Mouse (Mus musculus) embryo, embryonic 11 days (tissue): ENCODE results near the gene Larp4b.
"Not testable (repeated sequence)": the region's sequence is repeated elsewhere in the genome, so short reads cannot be mapped to it uniquely, and the experiment has no call there.

Source experiments
- DNase-seq: peaks from one replicate; pipeline ENCODE4 v3.0.0-alpha.2; 2015

Gene Larp4b

DNA sequence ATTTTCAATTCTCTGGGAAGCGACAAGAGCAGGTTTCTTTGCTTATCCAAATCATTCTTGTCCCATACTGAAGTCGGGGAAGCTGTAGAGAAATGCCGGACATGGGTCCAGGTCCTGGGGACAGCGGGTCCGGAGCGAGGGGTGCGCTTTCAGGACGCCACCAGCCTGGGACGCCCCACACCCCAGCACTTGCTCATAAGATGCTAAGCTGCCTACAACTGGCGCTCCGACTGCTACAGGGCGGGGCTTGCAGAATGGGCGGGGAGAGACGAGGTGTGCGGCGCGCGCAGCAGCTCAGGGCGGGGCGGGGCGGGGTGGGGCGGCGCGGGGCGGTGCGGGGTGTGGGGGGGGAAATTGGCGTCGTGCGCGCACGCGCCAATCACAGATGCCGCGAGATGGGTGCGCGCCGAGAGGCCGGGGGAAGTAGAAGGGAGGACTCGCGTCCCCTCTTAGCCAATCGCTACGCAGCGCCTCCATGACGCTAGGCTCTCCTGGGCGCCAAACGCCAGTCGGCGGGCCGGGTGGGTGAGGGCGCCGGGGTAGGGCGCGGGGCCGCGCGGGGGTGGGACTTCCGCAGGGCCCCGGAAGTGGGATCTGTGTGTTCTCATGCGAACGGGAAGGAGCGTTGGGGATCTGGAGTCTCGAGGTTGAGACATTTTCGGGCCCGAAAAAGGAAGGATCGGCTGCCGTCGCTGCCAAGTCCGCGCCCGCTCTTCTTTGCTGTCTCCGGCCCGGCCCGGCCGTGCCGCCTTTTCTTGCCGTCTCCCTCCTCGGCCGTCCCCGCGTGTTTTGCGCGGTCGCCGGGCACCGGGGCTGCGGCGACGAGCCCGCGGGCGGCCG, at the start of gene Larp4b:
Gene Larp4b, plus strand, starts transcription at position 566 of the 840 bp plus-strand sequence.
- peak; percentile 99 for DNase-seq

DNA sequence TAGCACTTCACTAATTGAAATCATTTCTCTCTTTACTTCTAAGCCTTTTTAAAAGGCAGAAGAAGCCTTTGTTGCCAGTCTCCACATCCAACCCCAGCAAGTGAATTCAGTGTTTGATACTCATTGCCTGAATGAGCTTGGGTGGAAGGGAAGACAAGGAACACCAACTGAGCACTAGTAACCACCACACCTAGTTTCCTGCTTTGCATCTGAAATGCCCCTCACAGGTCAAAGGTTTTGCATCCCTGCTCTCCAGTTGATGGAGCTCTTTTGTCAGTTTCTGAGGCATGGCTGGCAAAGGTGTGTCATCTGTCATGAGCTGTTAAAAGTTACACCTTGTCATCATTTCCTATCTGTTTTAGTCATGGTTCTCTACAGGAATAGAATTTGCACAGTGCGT, 49.0 kb upstream of the Larp4b start:
- no peak for DNase-seq

DNA sequence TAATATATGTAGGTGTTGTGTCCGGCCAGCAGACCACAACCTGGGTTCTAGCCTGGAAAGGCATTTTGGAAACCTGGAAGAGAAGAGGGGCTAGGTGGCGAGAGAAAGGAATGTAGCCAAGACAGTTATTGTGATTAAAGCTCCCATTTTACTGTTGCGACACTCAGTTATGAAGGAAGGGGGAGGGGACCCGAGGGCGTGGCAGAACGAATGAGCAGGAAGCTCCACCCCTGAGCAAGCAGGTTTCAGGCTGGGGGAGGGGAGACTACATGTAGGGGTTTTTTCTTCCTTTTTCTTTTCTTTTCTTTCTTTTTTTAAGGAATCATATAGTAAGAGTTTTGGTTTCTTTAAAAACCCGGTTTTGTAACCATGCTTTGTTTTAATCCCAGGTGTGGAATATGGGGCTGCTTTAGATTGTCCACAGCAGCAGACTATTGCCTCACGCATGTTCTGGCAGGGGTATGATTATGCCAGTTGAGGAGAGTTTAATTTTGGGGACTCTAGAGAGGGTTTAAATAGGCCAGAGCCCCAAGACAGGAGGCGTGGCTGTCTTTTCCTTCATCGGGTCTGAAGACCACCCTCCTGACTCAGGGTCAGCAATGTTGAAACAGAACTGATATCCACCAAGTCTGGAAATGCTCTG, 41.5 kb upstream of the Larp4b start:
- not testable (repeated sequence) for DNase-seq

DNA sequence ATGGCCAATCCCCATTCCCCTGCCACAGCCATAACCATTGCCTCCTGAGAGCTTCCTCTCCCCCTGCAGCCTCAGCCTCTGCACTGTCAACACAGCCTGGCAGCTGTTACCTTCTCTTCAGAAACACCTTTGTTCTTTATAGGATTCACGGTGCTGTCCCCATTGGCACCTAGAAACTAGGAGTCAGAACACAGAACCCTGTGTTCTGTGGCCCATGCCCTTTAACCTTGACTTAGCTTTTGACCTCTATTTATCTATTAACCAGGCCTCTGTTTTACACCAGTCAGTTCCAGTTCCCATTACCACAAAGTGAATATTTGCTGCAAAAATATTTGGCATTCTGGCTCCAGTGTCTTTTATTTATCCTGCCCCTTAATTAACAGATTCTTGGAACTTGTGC, 36.4 kb upstream of the Larp4b start:
- no peak for DNase-seq

DNA sequence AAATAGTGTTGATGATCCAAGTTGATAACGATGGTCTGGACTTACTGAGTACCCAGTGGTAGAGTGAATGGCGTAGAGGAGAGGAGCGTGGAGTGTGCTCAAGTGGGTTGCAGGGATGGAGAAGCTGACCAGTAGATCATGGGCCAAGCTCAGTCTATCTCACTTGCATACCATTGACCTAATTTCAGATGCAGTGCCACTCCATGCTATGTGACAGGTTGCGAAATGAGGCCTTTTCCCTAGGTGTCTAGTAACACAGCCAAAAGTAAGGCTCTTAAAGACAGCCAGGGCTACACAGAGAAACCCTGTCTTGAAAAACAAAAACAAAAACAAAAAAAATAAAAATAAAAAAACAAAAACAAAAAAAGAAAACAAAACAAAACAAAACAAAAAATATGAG, 35.0 kb upstream of the Larp4b start:
- no peak for DNase-seq

DNA sequence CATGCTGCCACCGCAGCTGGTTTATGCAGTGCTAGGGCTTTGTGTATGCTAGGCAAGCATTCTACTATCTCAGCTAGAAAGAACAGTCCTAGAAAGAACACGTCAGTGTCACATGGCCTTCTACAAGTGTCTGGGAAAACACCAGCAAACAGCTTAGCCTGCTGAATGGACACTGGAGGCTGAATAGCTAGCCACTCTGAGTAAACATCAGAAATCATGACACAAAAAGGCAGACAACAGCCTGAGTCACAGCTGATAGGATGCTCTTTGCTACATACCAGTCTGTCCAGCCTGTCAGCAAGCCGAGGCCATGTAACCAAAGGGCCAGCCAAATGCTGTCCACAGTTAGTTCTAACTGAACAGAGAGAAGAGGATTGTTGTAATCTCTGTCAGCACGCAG, 32.3 kb upstream of the Larp4b start:
- no peak for DNase-seq

DNA sequence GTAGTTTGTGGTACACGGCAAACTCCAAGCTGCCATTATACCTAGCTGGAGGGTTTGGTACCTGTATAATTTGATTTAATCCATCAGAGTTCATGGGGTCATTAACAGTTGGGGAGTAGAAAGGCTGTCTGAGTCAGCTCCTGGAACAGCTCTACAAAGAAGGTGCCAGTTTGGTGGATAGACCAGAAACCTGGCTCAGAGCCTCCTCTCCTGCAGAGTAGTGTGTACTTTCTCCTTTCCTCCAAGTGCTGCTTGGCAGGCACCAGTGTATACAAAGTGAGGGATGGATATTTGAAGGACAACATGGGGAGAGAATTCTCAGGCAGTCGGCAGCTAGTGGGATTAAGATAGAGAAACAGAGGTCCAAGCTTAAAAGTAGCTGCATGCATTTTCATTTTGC, 29.5 kb upstream of the Larp4b start:
- no peak for DNase-seq

DNA sequence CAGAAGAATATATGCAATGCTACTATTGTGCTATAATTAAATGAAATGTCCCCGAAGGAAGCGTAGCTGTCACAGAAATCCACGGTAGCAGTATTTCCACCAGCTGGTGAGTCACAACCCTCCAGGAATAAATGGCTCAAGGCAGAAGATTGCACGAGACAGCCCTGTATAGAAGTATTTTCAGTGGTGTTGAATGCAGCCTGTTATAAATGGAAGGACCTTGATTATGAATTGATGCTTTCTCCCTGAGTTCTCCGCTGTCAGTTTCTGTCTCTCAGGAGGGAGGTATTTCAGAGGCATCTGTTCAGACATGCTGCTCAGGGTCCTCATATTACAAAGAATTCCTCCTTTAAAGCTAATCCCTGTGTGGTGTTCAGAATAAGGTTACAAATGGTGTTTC, 27.6 kb upstream of the Larp4b start:
- DNase-seq: no peak

DNA sequence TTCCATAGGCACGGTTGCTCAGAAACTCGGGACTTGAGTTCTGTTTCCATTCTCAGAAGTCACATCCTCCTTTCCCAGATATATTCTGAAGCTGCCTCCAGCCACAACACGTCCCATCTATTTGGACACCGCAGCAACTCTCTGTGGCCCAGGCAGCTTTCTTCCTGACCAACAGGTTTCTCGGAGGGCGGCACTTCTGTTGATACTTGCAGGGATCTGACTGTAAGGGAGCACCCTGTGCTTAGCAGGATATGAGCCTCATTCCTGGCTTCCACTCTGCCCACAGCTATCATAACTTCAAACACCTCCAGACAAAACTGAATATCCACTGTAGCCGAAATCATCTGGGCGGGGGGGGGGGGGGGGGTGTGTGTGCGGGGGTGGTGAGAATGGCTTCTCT, 22.7 kb upstream of the Larp4b start:
- DNase-seq: no peak

DNA sequence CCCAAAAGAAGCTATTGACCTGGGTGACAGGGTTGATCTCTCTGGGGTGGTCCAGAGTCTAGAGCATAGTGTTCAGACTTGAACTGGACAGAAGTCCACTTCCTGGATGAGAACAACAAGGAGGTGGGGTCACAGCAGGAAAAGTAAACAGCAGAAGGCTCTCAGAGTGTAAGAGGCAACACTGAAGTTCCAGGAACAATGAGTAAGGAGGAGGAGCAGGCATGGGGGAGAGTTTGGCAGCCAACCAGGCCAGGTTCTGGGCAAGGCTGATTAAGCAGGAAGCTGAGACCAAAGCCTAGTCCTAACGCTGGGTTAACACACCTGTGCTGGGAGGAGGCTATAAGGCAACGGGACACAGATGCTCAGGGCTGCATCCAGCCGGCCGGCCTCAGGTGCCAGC, 19.9 kb upstream of the Larp4b start:
- DNase-seq: no peak

DNA sequence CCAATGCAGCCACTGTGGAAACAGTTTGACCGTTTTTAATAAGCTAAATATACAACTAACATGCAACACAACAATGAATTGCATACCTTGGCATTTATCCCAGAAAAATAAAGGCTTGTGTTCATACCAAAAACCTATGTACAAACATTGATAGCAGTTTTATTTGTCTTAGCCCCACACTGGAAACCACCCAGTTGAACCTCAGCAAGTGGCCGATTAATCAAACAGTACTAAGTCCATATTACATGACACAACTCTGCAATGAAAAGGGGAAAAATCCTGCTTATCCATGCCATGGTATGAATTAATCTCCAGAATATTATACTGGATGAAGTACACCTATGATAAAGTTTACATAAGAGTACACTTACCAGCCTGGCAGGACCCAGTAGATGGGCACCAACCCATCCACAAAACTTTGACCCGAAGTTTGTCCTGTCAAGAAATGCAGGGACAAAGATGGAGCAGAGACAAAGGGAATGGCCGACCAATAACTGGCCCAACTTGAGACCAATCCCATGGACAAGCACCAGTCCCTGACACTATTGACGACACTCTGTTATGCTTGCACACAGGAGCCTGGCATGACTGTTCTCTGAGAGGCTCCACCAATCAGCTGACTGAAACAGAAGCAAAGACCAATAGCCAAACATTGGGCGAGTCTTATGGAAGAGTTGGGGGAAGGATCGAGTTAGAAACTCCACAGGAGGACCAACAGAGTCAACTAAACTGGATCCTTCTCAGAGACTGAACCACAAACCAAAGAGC, 17.7 kb upstream of the Larp4b start:
- DNase-seq: no peak

DNA sequence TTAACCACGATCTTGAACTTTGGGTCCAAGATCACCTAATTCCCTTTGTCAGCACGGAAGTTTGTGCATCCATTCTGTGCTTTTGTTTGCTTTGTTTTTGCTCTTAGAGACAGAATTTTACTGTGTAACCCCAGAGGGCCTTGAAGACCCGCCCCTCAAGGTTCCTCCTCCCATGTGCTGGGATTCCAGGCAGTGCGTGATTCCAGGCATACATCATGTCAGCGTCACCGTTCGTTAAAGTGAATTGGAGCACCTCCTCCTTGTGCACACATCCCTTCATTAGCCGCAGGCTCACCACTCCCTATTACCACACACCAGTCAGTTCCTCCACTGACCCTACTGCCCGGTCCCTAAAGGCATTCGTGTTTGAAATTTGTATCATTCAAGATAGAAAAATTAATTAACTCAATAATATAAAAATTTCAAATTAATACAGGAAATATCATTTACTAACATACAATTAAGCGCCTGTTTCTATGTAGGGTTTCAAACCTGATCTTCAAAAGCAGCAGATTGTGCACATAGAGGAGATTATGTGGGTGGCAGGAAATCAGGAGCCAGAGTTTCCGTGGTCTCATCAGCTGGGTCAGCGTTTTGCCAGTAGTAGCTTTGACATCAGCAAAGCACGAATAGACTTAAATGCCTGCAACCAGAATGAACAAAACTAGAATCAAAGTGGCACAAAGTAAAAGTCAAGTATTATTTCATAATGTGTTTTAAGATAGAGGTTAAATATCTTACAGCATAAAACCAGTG, 11.4 kb upstream of the Larp4b start:
- no peak for DNase-seq

DNA sequence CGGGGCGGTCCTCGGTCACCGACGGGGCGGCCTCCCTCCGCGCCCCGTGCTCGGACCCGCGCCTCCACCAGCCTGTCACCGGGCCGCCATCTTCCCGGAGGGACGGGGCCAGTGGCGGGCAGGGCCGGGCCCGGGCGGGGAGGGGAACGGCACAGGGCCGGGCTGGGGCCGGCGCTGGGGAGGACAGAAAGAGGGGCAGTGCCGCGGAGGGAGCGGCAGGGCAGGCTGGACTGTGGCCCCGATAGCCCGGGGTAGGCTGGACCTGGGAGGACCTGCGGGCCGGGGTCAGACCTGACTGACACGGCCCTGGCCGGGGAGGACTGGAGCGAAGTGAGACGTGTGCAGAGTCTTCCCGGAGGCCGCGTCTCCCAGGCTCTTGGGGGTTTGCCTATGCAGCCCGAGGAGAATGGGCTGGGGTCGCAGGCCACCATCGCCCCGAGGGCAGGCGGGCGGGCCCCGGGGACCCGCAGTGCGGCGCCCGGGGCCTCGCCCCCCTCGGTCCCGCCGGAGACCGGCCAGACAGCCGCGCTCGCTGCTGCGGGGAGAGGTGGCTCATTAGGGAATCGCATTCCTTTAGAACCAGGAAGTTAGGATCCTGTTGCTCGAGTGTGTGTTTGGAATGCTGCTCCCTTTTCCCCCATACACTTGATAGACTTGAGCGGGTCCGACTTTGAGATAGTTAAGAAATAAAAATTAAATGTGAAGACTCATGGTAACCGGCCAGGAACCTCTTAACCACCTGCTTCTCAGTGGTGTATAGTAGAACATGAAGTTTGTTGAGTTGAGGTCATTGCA, 702 bp downstream of the Larp4b start:
- DNase-seq: peak; percentile 56

DNA sequence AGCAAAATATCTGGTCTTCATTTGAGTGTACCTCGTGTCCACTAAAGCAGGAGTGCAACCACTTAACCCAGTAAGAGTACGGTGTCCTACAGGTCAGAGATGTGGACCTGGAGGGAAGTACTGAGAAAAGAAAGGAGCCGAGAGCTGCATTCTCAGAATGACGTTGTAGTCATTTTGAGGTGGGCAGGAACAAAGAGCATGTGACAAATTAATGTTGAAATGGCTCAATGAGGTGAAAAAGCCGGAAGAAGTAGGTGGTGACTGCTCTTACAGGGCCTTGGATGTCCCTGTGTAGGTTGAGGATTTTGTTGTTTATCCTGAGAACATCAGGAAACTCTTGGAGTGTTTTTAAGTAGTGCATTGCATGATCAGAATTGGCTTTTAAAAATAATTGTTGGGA, 5.6 kb downstream of the Larp4b start:
- DNase-seq: no peak

DNA sequence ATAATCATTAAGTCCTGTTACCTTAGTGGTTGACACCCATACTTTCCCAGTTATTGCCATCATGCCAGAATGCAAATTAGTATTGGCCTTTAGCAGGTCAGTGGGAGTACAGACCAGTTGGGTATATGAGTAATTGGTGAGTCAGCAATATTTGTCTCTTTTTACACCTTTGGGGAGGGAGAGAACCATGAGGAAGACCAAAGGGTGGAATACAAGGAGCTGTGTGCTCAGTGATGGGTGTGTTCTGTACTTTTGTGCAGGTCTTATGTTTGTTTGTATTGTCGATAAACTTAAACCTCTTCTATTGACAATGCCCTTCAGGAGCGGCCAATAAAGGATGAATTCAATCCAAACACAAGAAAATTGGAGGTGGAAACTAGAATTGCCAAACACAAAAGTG, 6.8 kb downstream of the Larp4b start:
- no peak for DNase-seq

DNA sequence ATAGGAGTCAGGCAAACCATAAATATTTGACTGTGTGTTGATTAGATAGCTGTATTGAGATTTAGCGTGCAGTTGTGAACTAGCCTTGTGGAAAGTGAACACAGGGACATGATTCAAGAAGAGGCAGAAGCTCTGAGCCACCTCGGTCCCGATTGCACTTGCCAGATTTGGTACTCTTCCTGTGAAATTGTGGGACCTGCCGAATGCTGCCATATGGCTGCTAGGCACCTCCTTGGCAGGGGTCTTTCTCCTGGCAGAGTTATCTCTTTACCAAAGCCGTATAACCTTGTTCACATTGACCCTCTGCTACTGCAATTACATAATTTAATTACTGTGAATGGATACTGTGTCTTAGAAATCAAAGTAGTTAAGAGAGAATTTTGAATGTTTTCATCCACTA, 12.6 kb downstream of the Larp4b start:
- no peak for DNase-seq

DNA sequence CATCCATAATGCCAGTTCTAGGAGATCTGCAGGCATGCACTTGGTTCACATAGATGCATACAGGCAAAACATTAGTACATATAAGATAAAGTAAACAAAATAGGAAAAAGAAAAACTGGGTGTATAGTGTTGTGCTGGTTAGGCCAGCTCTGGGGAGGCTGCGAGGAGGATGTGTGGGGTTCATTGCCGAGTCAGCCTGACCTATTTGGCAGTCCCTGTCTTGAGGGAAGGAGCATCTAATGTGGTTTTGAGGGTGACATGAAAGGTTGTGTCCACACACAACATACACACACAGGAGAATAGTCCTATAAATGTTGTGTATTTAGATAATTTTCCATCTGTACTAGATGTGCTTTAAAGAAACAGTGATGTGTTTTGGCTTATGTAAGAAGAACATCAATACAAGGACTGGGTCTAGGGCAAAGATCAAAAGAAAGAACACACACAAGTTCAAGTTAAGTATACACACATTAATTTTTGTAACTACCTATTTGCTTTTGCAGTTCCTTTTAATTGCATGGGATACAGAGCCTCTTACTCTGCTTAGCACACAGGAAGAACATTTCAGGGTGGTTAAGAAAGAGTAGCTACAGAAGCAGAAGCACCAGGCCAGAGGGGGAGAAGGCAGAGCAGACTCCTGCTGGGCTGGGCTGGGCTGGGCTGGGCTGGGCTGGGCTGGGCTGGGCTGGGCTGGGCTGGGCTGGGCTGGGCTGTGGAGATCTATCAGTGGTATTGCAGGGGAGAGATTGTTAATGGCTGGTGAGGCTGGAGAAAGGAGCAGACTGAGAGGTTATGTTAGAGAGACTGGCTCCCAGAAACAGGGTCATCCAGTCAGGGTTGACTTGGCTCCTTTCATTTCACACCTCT, 13.5 kb downstream of the Larp4b start:
- peak; percentile 4 for DNase-seq

DNA sequence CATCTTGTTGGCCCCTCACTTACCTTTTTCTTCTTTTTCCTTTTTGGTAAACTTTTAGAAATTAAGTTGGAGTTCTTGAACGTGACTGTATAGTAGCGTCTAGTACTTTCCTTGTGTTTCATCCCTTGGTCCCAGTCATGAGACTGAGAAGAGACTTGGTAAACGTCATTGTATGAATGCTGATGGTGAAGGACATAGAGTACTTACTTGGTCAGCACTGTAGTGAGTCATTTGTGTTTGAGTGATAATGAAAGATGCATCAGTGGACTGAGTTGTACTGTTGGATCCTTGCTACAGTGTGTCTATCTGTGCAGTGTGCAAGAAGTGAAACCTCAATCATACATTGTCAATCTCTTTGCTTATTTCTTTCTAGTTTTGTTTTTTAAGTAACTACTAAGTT, 20.1 kb downstream of the Larp4b start:
- no peak for DNase-seq

DNA sequence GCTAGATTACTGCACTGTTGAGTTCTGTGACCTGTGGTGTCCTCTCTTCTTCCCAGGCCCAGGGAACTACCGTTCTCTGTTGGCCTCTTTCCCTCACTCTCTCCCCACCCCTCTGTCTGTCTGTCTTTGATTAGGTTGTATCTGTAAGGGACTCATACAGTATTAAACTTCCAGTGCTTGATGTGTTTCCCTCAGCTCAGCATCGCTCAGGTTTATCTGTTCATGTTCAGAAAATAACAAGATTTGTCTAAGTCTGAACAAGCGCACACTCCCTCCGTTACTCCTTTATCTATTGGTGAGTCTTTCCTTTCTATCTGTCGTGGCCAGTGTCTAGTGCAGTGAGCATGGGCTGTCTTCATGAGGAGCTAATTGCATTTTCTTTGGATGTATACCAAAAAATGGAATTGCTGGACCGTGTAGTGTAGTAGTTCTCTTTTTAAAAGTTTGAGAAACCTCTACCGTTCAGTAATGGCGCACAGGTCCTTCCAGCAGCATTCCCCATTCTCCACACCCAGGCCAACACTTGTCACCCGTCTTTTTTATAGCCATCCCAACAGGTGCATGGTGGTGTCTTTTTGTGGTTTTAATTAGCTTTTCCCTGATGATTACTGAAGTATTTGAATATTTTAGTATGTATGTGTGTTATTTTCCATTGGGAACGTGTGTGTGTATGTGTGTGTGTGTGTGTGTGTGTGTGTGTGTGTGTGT, 27.3 kb downstream of the Larp4b start:
- no peak for DNase-seq

DNA sequence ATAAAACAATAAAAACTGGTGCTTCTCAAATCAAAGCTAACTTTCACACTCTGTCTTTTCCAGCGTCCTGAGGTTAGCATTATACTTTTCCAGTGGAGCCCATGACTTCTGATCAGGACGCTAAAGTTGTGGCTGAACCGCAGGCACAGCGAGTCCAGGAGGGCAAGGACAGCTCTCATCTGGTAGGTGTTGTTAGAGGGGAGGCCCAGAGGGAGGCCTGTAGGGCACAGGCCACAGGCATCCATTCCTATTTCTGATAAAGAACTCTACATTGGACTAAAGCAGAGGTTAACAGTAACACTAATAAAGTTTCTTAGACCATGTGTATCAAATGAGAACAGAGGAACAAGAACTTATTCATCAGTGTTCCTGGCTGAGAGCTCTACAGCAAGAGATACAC, 28.4 kb downstream of the Larp4b start:
- DNase-seq: no peak

DNA sequence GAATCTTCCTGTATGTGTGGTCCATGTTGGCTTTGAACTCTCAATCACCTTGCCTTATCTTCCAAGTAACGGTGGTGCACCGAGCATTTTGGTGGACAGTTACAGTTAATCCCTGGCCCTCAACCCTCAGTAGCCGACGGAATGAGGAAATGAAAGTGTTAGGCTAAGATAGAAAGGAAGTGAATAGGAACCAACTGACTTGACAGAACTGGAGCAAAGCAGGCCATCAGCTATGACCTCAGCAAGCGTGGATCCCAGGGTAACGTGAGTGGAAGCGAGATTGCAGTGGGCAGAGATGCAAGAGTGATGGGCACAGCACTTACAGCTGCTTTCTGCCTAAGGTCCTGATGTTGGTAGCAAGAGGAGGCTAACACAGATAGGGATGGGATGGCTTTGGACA, 31.5 kb downstream of the Larp4b start:
- no peak for DNase-seq
